8 mouse cellular contexts compared by ENCODE assay signal in genomic region chr13:67128038-67128721, GRCm38 (mm10). TPM values are rescaled to one million over a fixed set of nuclear protein-coding genes. Genes with fewer than 3 reads are reported as not detected.
A peak's percentile ranks its signal among the peaks of the same experiment; 100 is the strongest.
DNase-seq lines count a peak whose midpoint lies in the region; ATAC-seq and TF ChIP-seq lines count a peak whose summit lies in the region.

No protein-coding gene starts in this region.

- H3K27ac ChIP-seq in cortical plate, adult 2 months (ENCODE audit: insufficient read depth, low read length): 0 out of 2 replicates have a peak overlapping the region, but pooled peaks have one; percentile 24

- peak; percentile 60 to 63 for DNase-seq in gastrocnemius, adult 8-10 months (ENCODE audit: low spot score in 2 of 2)
- DNase-seq in induced T-regulatory cell, adult 2 months (ENCODE audit: low read depth): peak; percentile 91
- DNase-seq in left cerebral cortex, adult 9 months (ENCODE audit: low spot score in 2 of 2): peak; percentile 83 to 94
- peak; percentile 77 for DNase-seq in right cerebral cortex, postnatal 14 days
- peak; percentile 81 for DNase-seq in yolk sac, embryonic 10.5 days (ENCODE audit: low spot score)

- peak overlapping the region; percentile 89 for H3K4me3 ChIP-seq in cortical plate, adult 2 months (ENCODE audit: insufficient read depth, low read length)

- peak; percentile 98 for ATAC-seq in activated CD4-positive, CD25-positive, alpha-beta regulatory T cell, adult 4 months
- ATAC-seq in megakaryocyte progenitor cell, adult 5-6 weeks (replicated peaks; ENCODE audit: poor library complexity): peak; percentile 97

- no peak for TF ChIP-seq CTCF in cortical plate, adult 2 months (IDR thresholded peaks at IDR 0.05; ENCODE audit: extremely low read depth, insufficient read depth, low read length)

- H3K4me1 ChIP-seq in cortical plate, adult 2 months (ENCODE audit: control insufficient read depth, insufficient read depth, low read length): no peaks in the 10 kb centered on the region; the same call in 1 of the 2 replicates

- no peak for TF ChIP-seq POLR2A in cortical plate, adult 2 months (IDR thresholded peaks at IDR 0.05; ENCODE audit: extremely low read depth, insufficient read depth, low read length)

RNA-seq across cellular contexts. Expression of gene Zfp759, which starts 6.7 kb away (rescaled TPM):
- polyA plus RNA-seq in activated CD4-positive, CD25-positive, alpha-beta regulatory T cell, adult 4 months (2017; shearing (Covaris generic)): 1 to 10 TPM; 1.6 to 2.9 TPM
- polyA plus RNA-seq in cortical plate, adult 2 months (2012; rRNA removed): 3.2 and 3.6 TPM in 2 replicates
- total RNA-seq in gastrocnemius, adult 8-10 months (2022): 1 to 10 TPM; 5.3 to 7.1 (median 5.5) TPM
- 4.1 and 4.7 TPM in 2 replicates for total RNA-seq in megakaryocyte progenitor cell, adult 5-6 weeks (2015)
- 4.3 and 8.5 TPM in 2 replicates for total RNA-seq in megakaryocyte progenitor cell, adult 5-6 weeks (2017)

RNA-seq across cellular contexts. Expression of gene Rslcan18, which starts 12.1 kb away (rescaled TPM):
- polyA plus RNA-seq in activated CD4-positive, CD25-positive, alpha-beta regulatory T cell, adult 4 months (2017; shearing (Covaris generic)): under 1 TPM; 0.15 to 0.17 TPM
- polyA plus RNA-seq in cortical plate, adult 2 months (2012; rRNA removed): 0.19 TPM in 2 replicates
- under 1 TPM; 0.40 to 0.68 (median 0.53) TPM for total RNA-seq in gastrocnemius, adult 8-10 months (2022)
- 1.3 and 1.6 TPM in 2 replicates for total RNA-seq in megakaryocyte progenitor cell, adult 5-6 weeks (2015)
- total RNA-seq in megakaryocyte progenitor cell, adult 5-6 weeks (2017): 0.20 TPM in 1 of 2 replicates, not detected in the other

RNA-seq across cellular contexts. Expression of gene Gm28557, which starts 19.8 kb away (rescaled TPM):
- polyA plus RNA-seq in activated CD4-positive, CD25-positive, alpha-beta regulatory T cell, adult 4 months (2017; shearing (Covaris generic)): 1 to 10 TPM; 3.4 to 5.3 TPM
- polyA plus RNA-seq in cortical plate, adult 2 months (2012; rRNA removed): 1.9 and 2.1 TPM in 2 replicates
- total RNA-seq in gastrocnemius, adult 8-10 months (2022): 1 to 10 TPM; 1.0 to 2.2 (median 1.9) TPM
- total RNA-seq in megakaryocyte progenitor cell, adult 5-6 weeks (2015): 2.1 and 3.0 TPM in 2 replicates
- 3.9 and 4.6 TPM in 2 replicates for total RNA-seq in megakaryocyte progenitor cell, adult 5-6 weeks (2017)

RNA-seq across cellular contexts. Expression of gene Zfp708, which starts 30.4 kb away (rescaled TPM):
- 1 to 10 TPM; 4.8 to 5.0 TPM for polyA plus RNA-seq in activated CD4-positive, CD25-positive, alpha-beta regulatory T cell, adult 4 months (2017; shearing (Covaris generic))
- polyA plus RNA-seq in cortical plate, adult 2 months (2012; rRNA removed): 2.9 and 3.0 TPM in 2 replicates
- total RNA-seq in gastrocnemius, adult 8-10 months (2022): 1 to 10 TPM; 1.6 to 2.3 (median 1.9) TPM
- 5.6 and 6.9 TPM in 2 replicates for total RNA-seq in megakaryocyte progenitor cell, adult 5-6 weeks (2015)
- 1.0 and 4.0 TPM in 2 replicates for total RNA-seq in megakaryocyte progenitor cell, adult 5-6 weeks (2017)

RNA-seq across cellular contexts. Expression of gene Rsl1, which starts 44.8 kb away (rescaled TPM):
- 10 to 100 TPM; 18.8 to 21.6 TPM for polyA plus RNA-seq in activated CD4-positive, CD25-positive, alpha-beta regulatory T cell, adult 4 months (2017; shearing (Covaris generic))
- 3.8 and 4.1 TPM in 2 replicates for polyA plus RNA-seq in cortical plate, adult 2 months (2012; rRNA removed)
- 1 to 10 TPM; 1.8 to 2.9 (median 2.1) TPM for total RNA-seq in gastrocnemius, adult 8-10 months (2022)
- total RNA-seq in megakaryocyte progenitor cell, adult 5-6 weeks (2015): 6.4 and 8.3 TPM in 2 replicates
- 4.9 and 7.2 TPM in 2 replicates for total RNA-seq in megakaryocyte progenitor cell, adult 5-6 weeks (2017)

Comparison
In these comparisons a context has a peak if more than half of its experiments do, and no peak if none do; other contexts are left out.
1. Peak in every context shown above with its lines: DNase-seq, ATAC-seq, H3K4me3 ChIP-seq and H3K27ac ChIP-seq.